Mouse (Mus musculus) liver, adult 2 months (tissue): ENCODE results near the gene Npas2. TPM values are rescaled to one million over a fixed set of nuclear protein-coding genes. Genes with fewer than 3 reads are reported as not detected.
A peak's percentile ranks its signal among the peaks of the same experiment; 100 is the strongest.

Experiments
- DNase-seq: peaks from one replicate; pipeline ENCODE4 v3.0.0-alpha.2; 2011; ENCODE audit warnings: low read depth, low spot score; ENCODE audit errors: extremely low read depth
- H3K27ac ChIP-seq: fragments of 200-500 bp; replicated peaks from 2 replicates; pipeline ENCODE4 v1.5.1; 2012; ENCODE audit warnings: low read depth, mild to moderate bottlenecking, control low read depth, inconsistent platforms, low read length; ENCODE audit not compliant: insufficient read depth
- H3K27me3 ChIP-seq: fragments of 200-500 bp; 2 replicates; pipeline ENCODE4 v1.6.1; 2012; ENCODE audit warnings: mild to moderate bottlenecking, moderate library complexity, low read length, inconsistent platforms; ENCODE audit not compliant: control insufficient read depth, insufficient read depth
- H3K36me3 ChIP-seq: fragments of 200-500 bp; 2 replicates; pipeline ENCODE4 v1.6.1; 2012; ENCODE audit warnings: low read length, inconsistent platforms; ENCODE audit not compliant: control insufficient read depth, insufficient read depth
- H3K4me1 ChIP-seq: fragments of 200-500 bp; 2 replicates; pipeline ENCODE4 v1.6.1; 2011; ENCODE audit warnings: low read length; ENCODE audit not compliant: control insufficient read depth, insufficient read depth
- H3K4me3 ChIP-seq: fragments of 200-500 bp; 2 replicates; pipeline ENCODE4 v1.5.1; 2011; ENCODE audit warnings: low read depth, mild to moderate bottlenecking, control low read depth, low read length, moderate library complexity; ENCODE audit not compliant: insufficient read depth
- H3K79me2 ChIP-seq: fragments of 200-500 bp; 2 replicates; pipeline ENCODE4 v1.6.1; 2012; ENCODE audit warnings: inconsistent platforms, mild to moderate bottlenecking, low read length, moderate library complexity; ENCODE audit not compliant: control insufficient read depth, insufficient read depth
- H3K9ac ChIP-seq: fragments of 200-500 bp; 2 replicates; pipeline ENCODE4 v1.6.1; 2012; ENCODE audit warnings: low read depth, mild to moderate bottlenecking, control low read depth, inconsistent platforms, low read length
- CTCF ChIP-seq: fragments of 200-500 bp; IDR thresholded peaks from 2 replicates; pipeline ENCODE4 v1.5.1; 2011; ENCODE audit warnings: low read depth, low read length, control low read depth
- POLR2A ChIP-seq: fragments of 200-500 bp; IDR thresholded peaks from 2 replicates; pipeline ENCODE4 v1.6.1; 2011; ENCODE audit warnings: low read length, control low read depth; ENCODE audit not compliant: insufficient read depth; ENCODE audit errors: extremely low read depth
- WGBS: fragments of 180-500 bp; shearing (Covaris S2); methylation state at CpG from one replicate; pipeline ENCODE4 v1.1.7; 2018; 5-methylcytosine and 5-hydroxymethylcytosine counted together
- polyA plus RNA-seq: library from polyadenylated mRNA; depleted of rRNA; stranded (reverse); fragments of >200 nt; gene quantifications from 2 replicates; pipeline ENCODE4 v1.2.3, GENCODE M21; 2012
- total RNA-seq: library from RNA; depleted of rRNA; stranded (reverse); fragments of >200 nt; gene quantifications from 2 replicates; pipeline ENCODE4 v1.2.3, GENCODE M21; 2014

Gene Npas2
- total and polyA plus RNA-seq, 2 experiments = 3.7 TPM; not detected in 1

GRCm38 (mm10) chr1:39303054-39303649 is 109.6 kb downstream of the Npas2 start:
- Histone ChIP-seq H3K36me3 (no peaks in the 10 kb centered on the region), H3K27me3 (no peaks in the 10 kb centered on the region), H3K4me1 (peaks cover 2% of the 10 kb centered on the region; the same call in 1 of the 2 replicates), H3K79me2 (no peaks in the 10 kb centered on the region), H3K9ac (no peak overlapping the region), H3K27ac (no peak overlapping the region), H3K4me3 (no peak overlapping the region)
- TF ChIP-seq CTCF = no peak
- TF ChIP-seq POLR2A = no peak
- WGBS = 59% methylated on average over 4 of the region's 4 CpGs
- DNase-seq = peak; percentile 27

GRCm38 (mm10) chr1:39307291-39307690 is 113.8 kb downstream of the Npas2 start:
- Histone ChIP-seq H3K79me2 (no peaks in the 10 kb centered on the region), H3K27me3 (no peaks in the 10 kb centered on the region), H3K36me3 (no peaks in the 10 kb centered on the region), H3K9ac (no peak overlapping the region), H3K4me3 (no peak overlapping the region), H3K27ac (no peak overlapping the region), H3K4me1 (peaks cover 2% of the 10 kb centered on the region; the same call in 1 of the 2 replicates)
- no peak for DNase-seq
- TF ChIP-seq POLR2A (no peak), CTCF (no peak)

- H3K27me3 ChIP-seq = no peaks in the 10 kb centered on the region
- H3K27ac ChIP-seq = no peak overlapping the region
- TF ChIP-seq POLR2A (no peak), CTCF (no peak)
- no peaks in the 10 kb centered on the region for H3K36me3 ChIP-seq
- DNase-seq = no peak
- no peak overlapping the region for H3K9ac ChIP-seq
- H3K4me3 ChIP-seq = no peak overlapping the region
- peaks cover 2% of the 10 kb centered on the region; the same call in 1 of the 2 replicates for H3K4me1 ChIP-seq
- 75% methylated on average over 2 of the region's 2 CpGs for WGBS
- H3K79me2 ChIP-seq = no peaks in the 10 kb centered on the region
Measured at GRCm38 (mm10) chr1:39307971-39308370, 114.4 kb downstream of the Npas2 start.

GRCm38 (mm10) chr1:39309548-39309947 is 116.0 kb downstream of the Npas2 start:
- no peak overlapping the region for H3K4me3 ChIP-seq
- TF ChIP-seq CTCF (no peak), POLR2A (no peak)
- no peaks in the 10 kb centered on the region for H3K79me2 ChIP-seq
- H3K9ac ChIP-seq = no peak overlapping the region
- H3K27me3 ChIP-seq = no peaks in the 10 kb centered on the region
- 85% methylated on average over 7 of the region's 7 CpGs for WGBS
- peaks cover 5% of the 10 kb centered on the region; the same call in 1 of the 2 replicates for H3K4me1 ChIP-seq
- DNase-seq = no peak
- no peak overlapping the region for H3K27ac ChIP-seq
- H3K36me3 ChIP-seq = no peaks in the 10 kb centered on the region

GRCm38 (mm10) chr1:39312345-39312967 is 118.9 kb downstream of the Npas2 start:
- no peaks in the 10 kb centered on the region for H3K36me3 ChIP-seq
- DNase-seq = no peak
- no peak overlapping the region for H3K27ac ChIP-seq
- H3K27me3 ChIP-seq = no peaks in the 10 kb centered on the region
- H3K4me1 ChIP-seq = peaks cover 6% of the 10 kb centered on the region; the same call in 1 of the 2 replicates
- H3K4me3 ChIP-seq = no peak overlapping the region
- WGBS = 96% methylated on average over 25 of the region's 25 CpGs
- no peak overlapping the region for H3K9ac ChIP-seq
- TF ChIP-seq CTCF (no peak), POLR2A (no peak)
- H3K79me2 ChIP-seq = no peaks in the 10 kb centered on the region
